Mouse (Mus musculus) E14TG2a.4 (cell line): ENCODE data around the gene Rab2b.
"Not testable (repeated sequence)": the region's sequence is repeated elsewhere in the genome, so short reads cannot be mapped to it uniquely, and the experiment has no call there.

Source experiments
- H3K27me3 ChIP-seq: 2 replicates; pipeline ENCODE4 v1.6.1; 2014; ENCODE audit warnings: low read length, control low read depth; ENCODE audit not compliant: insufficient read depth
- H3K36me3 ChIP-seq: 2 replicates; pipeline ENCODE4 v1.6.1; 2014; ENCODE audit warnings: low read length, control low read depth; ENCODE audit not compliant: insufficient read depth
- H3K4me1 ChIP-seq: replicated peaks from 2 replicates; pipeline ENCODE4 v1.6.1; 2014; ENCODE audit warnings: low read depth, low read length, control low read depth
- H3K4me3 ChIP-seq: replicated peaks from 2 replicates; pipeline ENCODE4 v1.5.1; 2014; ENCODE audit warnings: mild to moderate bottlenecking, low read length
- H3K9me3 ChIP-seq: 2 replicates; pipeline ENCODE4 v1.6.1; 2014; ENCODE audit warnings: low read length, control low read depth
- CTCF ChIP-seq: conservative IDR thresholded peaks from 2 replicates; pipeline ENCODE4 v1.5.1; 2014; ENCODE audit warnings: low read length
- NANOG ChIP-seq: IDR thresholded peaks from 2 replicates; pipeline ENCODE4 v1.6.1; 2014; ENCODE audit warnings: borderline replicate concordance, low read length, mixed read lengths
- POU5F1 ChIP-seq: IDR thresholded peaks from 2 replicates; pipeline ENCODE4 v1.6.1; 2014; ENCODE audit warnings: low read length, borderline replicate concordance

Gene Rab2b

DNA sequence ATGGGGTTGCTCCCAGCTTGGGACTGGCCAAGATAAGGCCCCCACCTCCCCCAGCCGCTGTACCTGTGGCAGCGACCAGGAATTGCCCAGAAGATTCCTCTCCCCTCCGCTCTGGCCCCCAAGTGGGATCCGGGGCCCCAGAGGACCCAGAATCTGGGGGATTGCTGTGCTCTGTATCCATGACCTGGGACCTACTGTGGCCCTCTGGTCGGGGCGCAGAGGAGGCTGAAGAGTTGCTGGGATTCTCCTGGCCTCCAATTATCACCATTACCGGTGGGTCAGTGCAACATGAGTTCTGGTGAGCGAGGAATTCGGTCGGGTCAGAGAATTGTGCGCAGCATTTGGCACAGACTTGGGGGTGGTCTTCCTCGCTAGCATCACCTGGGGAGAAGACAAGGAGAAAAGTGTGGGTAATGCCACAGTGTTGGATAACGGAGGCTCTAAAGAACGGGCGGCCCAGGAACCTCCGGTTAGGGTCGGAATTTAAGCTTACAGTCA lies 36.0 kb upstream of the Rab2b start:
- peaks cover 49% of the 10 kb centered on the region for H3K27me3 ChIP-seq
- H3K4me3 ChIP-seq, result peak overlapping the region; percentile 90
- H3K9me3 ChIP-seq, result no peaks in the 10 kb centered on the region
- TF ChIP-seq CTCF (no peak), POU5F1 (no peak), NANOG (no peak)
- H3K36me3 ChIP-seq, result peaks cover 6% of the 10 kb centered on the region; the same call in 1 of the 2 replicates
- peaks cover 49% of the 10 kb centered on the region for H3K4me1 ChIP-seq

- H3K27me3 ChIP-seq, result peaks cover 47% of the 10 kb centered on the region
- peaks cover 6% of the 10 kb centered on the region; the same call in 1 of the 2 replicates for H3K36me3 ChIP-seq
- TF ChIP-seq CTCF, result no peak
- no peak for TF ChIP-seq NANOG
- no peak for TF ChIP-seq POU5F1
- no peaks in the 10 kb centered on the region for H3K9me3 ChIP-seq
- H3K4me3 ChIP-seq, result peak overlapping the region; percentile 90
- peaks cover 49% of the 10 kb centered on the region for H3K4me1 ChIP-seq
Observed at GRCm38 (mm10) chr14:52314808-52315150, 35.4 kb upstream of the Rab2b start.

- Histone ChIP-seq H3K36me3 (peaks cover 6% of the 10 kb centered on the region; the same call in 1 of the 2 replicates), H3K27me3 (peaks cover 47% of the 10 kb centered on the region), H3K4me1 (peaks cover 43% of the 10 kb centered on the region), H3K4me3 (peak overlapping the region; percentile 90), H3K9me3 (no peaks in the 10 kb centered on the region)
- no peak for TF ChIP-seq NANOG
- TF ChIP-seq POU5F1, result no peak
- no peak for TF ChIP-seq CTCF
Observed at GRCm38 (mm10) chr14:52313931-52314807, 34.8 kb upstream of the Rab2b start.

GRCm38 (mm10) chr14:52310906-52311305 lies 31.6 kb upstream of the Rab2b start:
- Histone ChIP-seq H3K4me1 (peaks cover 45% of the 10 kb centered on the region), H3K4me3 (no peak overlapping the region), H3K36me3 (peaks cover 6% of the 10 kb centered on the region; the same call in 1 of the 2 replicates), H3K27me3 (peaks cover 47% of the 10 kb centered on the region), H3K9me3 (no peaks in the 10 kb centered on the region)
- TF ChIP-seq CTCF (no peak), NANOG (no peak), POU5F1 (no peak)

- H3K36me3 ChIP-seq, H3K9me3 ChIP-seq, H3K4me3 ChIP-seq: not testable (repeated sequence)
- Histone ChIP-seq H3K27me3 (peaks cover 41% of the 10 kb centered on the region), H3K4me1 (peaks cover 43% of the 10 kb centered on the region)
- peak; percentile 47 for TF ChIP-seq CTCF
Observed at GRCm38 (mm10) chr14:52310343-52310742, 31.0 kb upstream of the Rab2b start.

DNA sequence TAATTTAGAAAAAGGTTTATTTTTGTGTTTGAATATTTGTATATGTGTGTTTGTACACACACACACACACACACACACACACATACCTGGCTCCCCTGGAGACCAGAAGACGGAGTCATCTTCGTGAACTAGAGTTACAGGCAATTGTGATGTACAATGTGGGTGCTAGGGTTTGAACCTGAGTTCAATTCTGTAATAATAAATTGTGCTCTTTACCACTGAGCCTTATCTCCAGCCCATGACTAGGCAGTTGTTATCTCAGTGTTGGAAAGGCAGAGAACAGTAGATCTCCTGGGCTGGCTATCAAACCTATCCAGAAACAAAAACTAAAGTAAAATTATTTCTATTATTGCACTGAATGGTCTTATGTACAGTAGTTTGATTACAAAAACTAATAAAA lies 26.8 kb upstream of the Rab2b start:
- no peaks in the 10 kb centered on the region for H3K9me3 ChIP-seq
- no peaks in the 10 kb centered on the region for H3K27me3 ChIP-seq
- no peak overlapping the region for H3K4me3 ChIP-seq
- peaks cover 24% of the 10 kb centered on the region for H3K4me1 ChIP-seq
- TF ChIP-seq POU5F1 (no peak), CTCF (no peak)
- H3K36me3 ChIP-seq, result peaks cover 13% of the 10 kb centered on the region

DNA sequence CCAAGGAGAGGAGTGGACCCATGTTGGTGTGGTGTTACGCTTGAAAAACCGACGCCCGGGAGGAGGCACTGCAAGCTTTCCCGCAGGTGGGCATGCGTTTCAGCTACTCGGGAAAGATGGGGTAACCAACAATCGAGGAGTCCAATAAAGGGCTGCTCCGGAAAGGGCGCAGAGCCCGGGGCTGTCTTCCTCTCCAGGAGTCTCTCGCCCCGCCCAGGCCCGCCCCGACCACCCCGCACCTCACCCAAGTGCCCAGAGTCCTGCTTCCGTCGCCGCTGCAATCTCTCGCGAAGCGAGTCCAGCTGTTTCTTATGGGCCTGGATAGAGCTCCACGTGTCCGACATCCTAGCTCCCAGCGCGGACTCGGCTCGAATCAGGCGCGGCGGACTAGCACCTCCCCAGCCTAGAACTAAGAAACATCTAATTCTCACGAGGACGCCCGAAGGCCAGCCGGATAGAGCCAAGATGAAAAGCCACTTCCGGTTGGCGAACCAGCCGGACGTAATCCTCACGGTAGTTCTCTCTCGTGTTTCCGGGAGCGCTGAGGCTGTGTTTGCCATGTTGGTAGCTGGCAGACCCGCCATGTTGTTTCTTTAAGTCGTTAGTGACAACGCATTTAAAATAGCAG lies 25.4 kb upstream of the Rab2b start, which contains the start of gene Mettl3:
Mettl3 (minus strand) TSS at position 485 of the 628 bp plus-strand sequence.
- no peaks in the 10 kb centered on the region for H3K27me3 ChIP-seq
- H3K4me3 ChIP-seq, result peak within 1 kb of the TSS; percentile 90
- no peak for TF ChIP-seq CTCF
- TF ChIP-seq POU5F1, result no peak
- TF ChIP-seq NANOG, result no peak
- H3K36me3 ChIP-seq, result peaks cover 23% of the 10 kb centered on the region
- no peaks in the 10 kb centered on the region for H3K9me3 ChIP-seq
- peaks cover 24% of the 10 kb centered on the region for H3K4me1 ChIP-seq

- not testable (repeated sequence) for H3K27me3 ChIP-seq, H3K4me3 ChIP-seq, H3K9me3 ChIP-seq
- Histone ChIP-seq H3K36me3 (peaks cover 35% of the 10 kb centered on the region), H3K4me1 (peaks cover 24% of the 10 kb centered on the region)
Observed at GRCm38 (mm10) chr14:52303517-52303916, 24.2 kb upstream of the Rab2b start.
